Mouse (Mus musculus): Measurements from ENCODE around the gene Apol7c. TPM values are rescaled to one million over a fixed set of nuclear protein-coding genes. Genes with fewer than 3 reads are reported as not detected.
"Not testable (repeated sequence)": the region's sequence is repeated elsewhere in the genome, so short reads cannot be mapped to it uniquely, and the experiment has no call there.

Gene Apol7c
- polyA plus RNA-seq, 1 experiment from 2014 or later: not detected

DNA sequence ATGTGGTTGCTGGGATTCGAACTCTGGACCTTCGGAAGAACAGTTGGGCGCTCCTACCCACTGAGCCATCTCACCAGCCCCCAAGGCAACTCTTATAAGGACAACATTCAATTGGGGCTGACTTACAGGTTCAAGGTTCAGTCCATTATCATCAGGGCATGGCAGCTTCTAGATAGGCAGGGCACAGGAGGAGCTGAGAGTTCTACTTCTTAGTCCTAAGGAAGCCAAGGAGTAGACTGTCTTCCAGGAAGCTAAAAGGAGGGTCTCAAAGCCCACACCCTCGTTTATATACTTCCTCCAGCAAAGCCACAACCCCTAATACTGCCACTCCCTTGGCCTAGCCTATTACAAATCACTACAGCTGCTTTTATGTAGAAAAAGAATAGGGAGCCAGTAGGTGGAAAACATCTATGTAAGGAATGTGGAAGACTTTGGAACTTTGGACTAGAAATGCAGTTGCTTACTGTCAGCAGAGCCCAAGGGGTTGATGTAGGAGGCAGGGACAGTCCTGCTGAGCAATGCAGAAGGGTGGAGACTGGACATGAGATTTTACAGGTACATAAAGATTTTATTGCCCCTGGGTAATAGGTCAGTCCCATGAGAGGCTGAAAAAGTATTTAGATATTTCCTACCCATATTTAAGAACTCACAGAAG, 50.8 kb downstream of the Apol7c start:
- no peak overlapping the region for H3K4me3 ChIP-seq (replicated peaks)
- no peak overlapping the region for H3K27ac ChIP-seq (replicated peaks)
- no peaks in the 10 kb centered on the region for H3K36me3 ChIP-seq (replicated peaks)
- H3K9ac ChIP-seq: no peak overlapping the region
- 39% methylated on average over 4 of the region's 4 CpGs for WGBS (ENCODE audit: insufficient replicate concordance)
- ATAC-seq (ENCODE audit: insufficient read depth): no peak
- H3K4me2 ChIP-seq: no peak overlapping the region
- no peaks in the 10 kb centered on the region for H3K27me3 ChIP-seq
- no peaks in the 10 kb centered on the region for H3K4me1 ChIP-seq (replicated peaks)
- H3K9me3 ChIP-seq (replicated peaks): no peaks in the 10 kb centered on the region

DNA sequence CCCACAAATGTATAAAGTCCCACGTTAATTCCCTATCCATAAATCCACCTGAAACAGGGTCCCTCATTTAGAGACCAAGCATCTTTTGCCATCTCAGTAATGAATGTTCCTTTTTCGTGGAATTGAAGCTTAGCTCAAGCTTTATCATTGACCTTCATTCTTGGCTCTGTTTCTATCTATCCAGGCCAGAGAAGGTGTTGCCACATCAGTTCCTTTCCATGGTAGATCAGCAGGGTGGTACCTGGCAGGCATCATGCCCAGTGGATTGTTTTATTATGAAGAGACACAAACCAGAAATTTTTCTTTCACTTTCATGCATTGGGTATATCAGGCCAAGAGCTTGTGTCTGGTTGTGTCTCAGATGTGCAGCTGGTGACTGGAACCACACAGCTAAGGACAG, 56.4 kb downstream of the Apol7c start, which contains the start of gene Apol10a:
Gene Apol10a (plus strand): TSS at position 355 of the 400 bp plus-strand sequence.
- not testable (repeated sequence) for H3K27ac ChIP-seq (replicated peaks); H3K4me1 ChIP-seq (replicated peaks); H3K9me3 ChIP-seq (replicated peaks); H3K27me3 ChIP-seq; H3K4me3 ChIP-seq (replicated peaks); H3K4me2 ChIP-seq; H3K36me3 ChIP-seq (replicated peaks); H3K9ac ChIP-seq; ATAC-seq (ENCODE audit: insufficient read depth)
- 36% methylated on average over 2 of the region's 2 CpGs for WGBS (ENCODE audit: insufficient replicate concordance)

Other genes with a start within 250 kb of the Apol7c start
- gene Rbfox2, start 226.3 kb downstream of the Apol7c start, polyA plus RNA-seq (2015; fragmentation: Nextera tagmentation; extraction: Ambion mirVana): 9.8 and 10.8 TPM in 2 replicates
- gene Apol7a, start 134.2 kb downstream of the Apol7c start, polyA plus RNA-seq (2015; fragmentation: Nextera tagmentation; extraction: Ambion mirVana): 1.8 and 2.6 TPM in 2 replicates
- 0.07 TPM in 1 of 2 replicates, not detected in the other for gene Apol9a, start 122.2 kb downstream of the Apol7c start, polyA plus RNA-seq (2015; fragmentation: Nextera tagmentation; extraction: Ambion mirVana)
- not detected in 2 replicates for gene Apol7b, start 85.8 kb downstream of the Apol7c start, polyA plus RNA-seq (2015; fragmentation: Nextera tagmentation; extraction: Ambion mirVana)
- gene Apol10a, start 56.3 kb downstream of the Apol7c start, polyA plus RNA-seq (2015; fragmentation: Nextera tagmentation; extraction: Ambion mirVana): not detected in 2 replicates
- gene Apol11a, start 25.0 kb downstream of the Apol7c start, polyA plus RNA-seq (2015; fragmentation: Nextera tagmentation; extraction: Ambion mirVana): 0.24 and 0.29 TPM in 2 replicates
- not detected in 2 replicates for gene 1700025B11Rik, start 28.6 kb upstream of the Apol7c start, polyA plus RNA-seq (2015; fragmentation: Nextera tagmentation; extraction: Ambion mirVana)
- gene Apol10b, start 62.8 kb upstream of the Apol7c start, polyA plus RNA-seq (2015; fragmentation: Nextera tagmentation; extraction: Ambion mirVana): not detected in 2 replicates
- not detected in 2 replicates for gene Gm36245, start 65.9 kb upstream of the Apol7c start, polyA plus RNA-seq (2015; fragmentation: Nextera tagmentation; extraction: Ambion mirVana)
- gene Apol11b, start 110.0 kb upstream of the Apol7c start, polyA plus RNA-seq (2015; fragmentation: Nextera tagmentation; extraction: Ambion mirVana): 7.3 and 7.6 TPM in 2 replicates
- 0.03 TPM in 1 of 2 replicates, not detected in the other for gene Apol7e, start 165.5 kb upstream of the Apol7c start, polyA plus RNA-seq (2015; fragmentation: Nextera tagmentation; extraction: Ambion mirVana)
- 0.12 TPM in 1 of 2 replicates, not detected in the other for gene Apol9b, start 195.7 kb upstream of the Apol7c start, polyA plus RNA-seq (2015; fragmentation: Nextera tagmentation; extraction: Ambion mirVana)
- gene Apol8, start 223.7 kb upstream of the Apol7c start, polyA plus RNA-seq (2015; fragmentation: Nextera tagmentation; extraction: Ambion mirVana): 27.0 and 28.5 TPM in 2 replicates